ENCODE assay signal across 8 mouse cellular contexts in the genomic region with DNA sequence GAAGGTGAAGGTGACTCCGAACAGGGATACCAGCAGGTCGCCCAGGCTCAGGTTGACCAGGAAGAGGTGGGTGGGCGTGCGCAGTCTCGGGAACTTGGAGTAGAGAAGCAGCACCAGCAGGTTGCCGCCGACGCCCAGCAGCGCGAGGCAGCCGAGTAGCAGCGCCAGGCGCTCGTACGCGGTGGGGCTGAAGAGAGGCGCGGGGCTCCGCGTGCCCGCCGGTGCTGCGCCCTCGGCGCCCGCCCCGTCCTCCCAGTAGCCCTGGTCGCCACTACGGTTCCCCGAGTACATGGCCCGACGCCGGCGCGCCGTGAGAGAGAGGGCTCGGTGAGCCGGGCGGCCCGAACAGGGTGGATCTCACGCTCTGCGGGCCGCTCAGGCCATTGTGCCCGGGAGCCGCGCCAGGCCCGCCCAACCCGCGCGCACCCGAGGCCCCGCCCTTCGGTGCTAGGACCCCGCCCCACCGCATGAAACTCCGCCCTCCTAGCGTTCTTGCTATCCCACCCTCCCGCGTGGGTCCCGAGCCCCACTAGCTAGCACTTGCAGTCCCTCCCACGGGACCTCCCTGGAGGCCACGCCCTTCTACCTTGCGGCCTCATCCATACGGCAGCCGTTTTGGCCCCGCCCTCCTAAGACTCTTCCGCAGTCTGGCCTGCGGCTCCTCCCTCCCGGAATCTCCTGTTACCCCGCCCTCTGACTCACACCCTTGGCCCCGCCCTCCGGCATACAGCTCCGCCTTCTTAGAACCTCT. TPM values are rescaled to one million over a fixed set of nuclear protein-coding genes. Genes with fewer than 3 reads are reported as not detected.
DNase-seq lines count a peak whose midpoint lies in the region; ATAC-seq lines count a peak whose summit lies in the region.

Gene Opn3, minus strand, starts transcription at position 531 of the 751 bp plus-strand sequence.
Gene Chml, minus strand, starts transcription at position 656 of the 751 bp plus-strand sequence.

- DNase-seq in adrenal gland, adult (ENCODE audit: inconsistent age in 2 of 2, low spot score in 1 of 2) = peak; percentile 99 to 100
- peak; percentile 99 for DNase-seq in embryo, embryonic 10.5 days (ENCODE audit: low spot score)
- peak; percentile 98 for DNase-seq in gastrocnemius, postnatal 14 days
- peak; percentile 96 to 98 for DNase-seq in left cerebral cortex, postnatal 10 days (ENCODE audit: extremely low spot score in 1 of 2, low spot score in 2 of 2)
- peak; percentile 96 for DNase-seq in right cerebral cortex, postnatal 25 days
- DNase-seq in urinary bladder, postnatal 4 days (ENCODE audit: low spot score in 2 of 2) = peak; percentile 98

- intact Hi-C loops in gastrocnemius, postnatal 14 days (cut with DNase I; ENCODE audit: low total_unique reads) = loop anchor here (5.0 to 10.0 kb wide), 2 partner anchors 65 to 192 kb away; partner anchors contain the start of genes Exo1 and Fh1
- intact Hi-C loops in left cerebral cortex, postnatal 10 days (cut with DNase I) = loop anchor here (10.0 kb wide), 1 partner anchor 172 kb away; no protein-coding TSS in a partner anchor

- peak; percentile 92 for ATAC-seq in inflammation-experienced regulatory T-cells, adult 6 months
- peak; percentile 92 for ATAC-seq in megakaryocyte-erythroid progenitor cell, adult 5-6 weeks (replicated peaks; ENCODE audit: low FRiP score, low TSS enrichment, poor library complexity, severe bottlenecking)

RNA-seq across cellular contexts. Expression of gene Opn3, which starts in this region (rescaled TPM):
- total RNA-seq in gastrocnemius, postnatal 14 days (2021) = 1 to 10 TPM; 6.8 to 8.5 TPM
- not detected for polyA plus RNA-seq in inflammation-experienced regulatory T-cells, adult 6 months (2017; shearing (Covaris generic))
- total RNA-seq in left cerebral cortex, postnatal 10 days (2021) = 10 to 100 TPM; 12.0 to 17.8 TPM
- 0.72 TPM in 1 of 2 replicates, not detected in the other for total RNA-seq in megakaryocyte-erythroid progenitor cell, adult 5-6 weeks (2014; fragmentation: Nextera tagmentation)
- total RNA-seq in megakaryocyte-erythroid progenitor cell, adult 5-6 weeks (2017) = 0.23 and 1.1 TPM in 2 replicates

RNA-seq across cellular contexts. Expression of gene Chml, which starts in this region (rescaled TPM):
- total RNA-seq in gastrocnemius, postnatal 14 days (2021) = 1 to 10 TPM; 3.0 to 4.5 TPM
- 1 to 10 TPM in 2 of 3 experiments, under 1 TPM in 1; 0.21 to 1.1 (median 1.1) TPM for polyA plus RNA-seq in inflammation-experienced regulatory T-cells, adult 6 months (2017; shearing (Covaris generic))
- 10 to 100 TPM; 15.9 to 20.2 TPM for total RNA-seq in left cerebral cortex, postnatal 10 days (2021)
- total RNA-seq in megakaryocyte-erythroid progenitor cell, adult 5-6 weeks (2014; fragmentation: Nextera tagmentation) = 7.0 and 12.6 TPM in 2 replicates
- 12.5 and 15.8 TPM in 2 replicates for total RNA-seq in megakaryocyte-erythroid progenitor cell, adult 5-6 weeks (2017)

Comparison
In these comparisons a context has a peak if more than half of its experiments do, and no peak if none do; other contexts are left out.
1. Peak in every context shown above with its lines: DNase-seq and ATAC-seq.